Mouse (Mus musculus) G1E (cell line): ENCODE results near the gene Trip12. TPM values are rescaled to one million over a fixed set of nuclear protein-coding genes. Genes with fewer than 3 reads are reported as not detected.

Experiments used
- ATAC-seq: 2 replicates; pipeline ENCODE4 v1.8.0; 2016; ENCODE audit warnings: mild to moderate bottlenecking; ENCODE audit not compliant: insufficient number of reproducible peaks, poor library complexity, low FRiP score, severe bottlenecking; ENCODE audit errors: extremely low read depth
- DNase-seq: peaks from one replicate; pipeline ENCODE4 v3.0.0; 2012; ENCODE audit warnings: low spot score
- H3K27me3 ChIP-seq: 2 replicates; pipeline ENCODE4 v1.6.1; 2012; ENCODE audit warnings: mild to moderate bottlenecking, low read length, inconsistent platforms; ENCODE audit not compliant: insufficient read depth
- H3K36me3 ChIP-seq: replicated peaks from 2 replicates; pipeline ENCODE3; 2012; ENCODE audit warnings: mild to moderate bottlenecking, inconsistent platforms
- H3K4me1 ChIP-seq: 2 replicates; pipeline ENCODE4 v1.6.1; 2012; ENCODE audit warnings: low read depth, low read length, inconsistent platforms, mixed read lengths; ENCODE audit not compliant: insufficient read depth
- H3K4me3 ChIP-seq: 2 replicates; pipeline ENCODE4 v1.5.1; 2012; ENCODE audit warnings: low read depth, mild to moderate bottlenecking, inconsistent platforms, low read length, moderate library complexity, mixed read lengths
- H3K9me3 ChIP-seq: replicated peaks from 2 replicates; pipeline ENCODE4 v1.6.1; 2012; ENCODE audit warnings: inconsistent platforms
- CTCF ChIP-seq: IDR thresholded peaks from 2 replicates; pipeline ENCODE4 v1.5.1; 2012; ENCODE audit warnings: low read depth, low read length, inconsistent platforms, mixed read lengths
- GATA1 ChIP-seq: IDR thresholded peaks from 2 replicates; pipeline ENCODE4 v1.6.1; 2012; ENCODE audit warnings: borderline replicate concordance, low read length, inconsistent platforms, mixed read lengths
- GATA2 ChIP-seq: IDR thresholded peaks from 2 replicates; pipeline ENCODE4 v1.6.1; 2012; ENCODE audit warnings: low read depth, low read length, inconsistent platforms, borderline replicate concordance
- POLR2AphosphoS5 ChIP-seq: IDR thresholded peaks from 2 replicates; pipeline ENCODE4 v1.6.1; 2012; ENCODE audit warnings: low read depth, low read length, inconsistent platforms; ENCODE audit not compliant: insufficient replicate concordance
- TAL1 ChIP-seq: conservative IDR thresholded peaks from 2 replicates; pipeline ENCODE4 v1.6.1; 2012; ENCODE audit warnings: low read depth, low read length, inconsistent platforms, mixed read lengths
- polyA plus RNA-seq: library from polyadenylated mRNA; stranded (reverse); fragments of >175 nt; gene quantifications from 2 replicates; pipeline ENCODE4 v1.2.3, GENCODE M21; 2012
- total RNA-seq, 2 experiments: library from RNA; stranded (forward) in 1 of 2; stranded (reverse) in 1 of 2; fragments of 200-1000 nt in 1 of 2; fragments of >200 nt in 1 of 2; fragmentation: Nextera tagmentation in 1 of 2; gene quantifications; 2 replicates each; pipeline ENCODE4 v1.2.3; 2014 to 2017

Gene Trip12
- total and polyA plus RNA-seq, 3 experiments = 111 to 696 (median 620) TPM

GRCm38 (mm10) chr1:84791393-84791792 is 48.9 kb downstream of the Trip12 start:
- Histone ChIP-seq H3K27me3 (no peaks in the 10 kb centered on the region), H3K4me1 (peaks cover 26% of the 10 kb centered on the region), H3K9me3 (no peaks in the 10 kb centered on the region), H3K4me3 (no peak overlapping the region), H3K36me3 (peaks cover 80% of the 10 kb centered on the region)
- 0 out of 2 replicates have a peak, but pooled peaks have one; percentile 15 for ATAC-seq
- no peak for DNase-seq
- 0 out of 2 replicates have a peak, but pooled peaks have one; percentile 31 for TF ChIP-seq TAL1
- no peak for TF ChIP-seq GATA1
- TF ChIP-seq CTCF = no peak

GRCm38 (mm10) chr1:84780630-84781029 is 59.7 kb downstream of the Trip12 start:
- Histone ChIP-seq H3K27me3 (no peaks in the 10 kb centered on the region), H3K9me3 (no peaks in the 10 kb centered on the region), H3K4me1 (no peaks in the 10 kb centered on the region; the same call in 1 of the 2 replicates), H3K4me3 (no peak overlapping the region), H3K36me3 (peaks cover 81% of the 10 kb centered on the region)
- ATAC-seq (no peak), DNase-seq (no peak)
- TF ChIP-seq POLR2AphosphoS5 (no peak), TAL1 (no peak), CTCF (no peak), GATA1 (no peak), GATA2 (no peak)

GRCm38 (mm10) chr1:84777455-84777854 is 62.9 kb downstream of the Trip12 start:
- no peaks in the 10 kb centered on the region for H3K27me3 ChIP-seq
- no peak for ATAC-seq
- H3K4me3 ChIP-seq = no peak overlapping the region
- peaks cover 73% of the 10 kb centered on the region for H3K36me3 ChIP-seq
- no peak for TF ChIP-seq GATA1
- no peak for TF ChIP-seq CTCF
- no peak for TF ChIP-seq TAL1
- TF ChIP-seq GATA2 = no peak
- no peak for TF ChIP-seq POLR2AphosphoS5
- no peaks in the 10 kb centered on the region; the same call in 1 of the 2 replicates for H3K4me1 ChIP-seq
- H3K9me3 ChIP-seq = no peaks in the 10 kb centered on the region
- DNase-seq = no peak

GRCm38 (mm10) chr1:84758843-84759242 is 81.5 kb downstream of the Trip12 start:
- Histone ChIP-seq H3K4me1 (no peaks in the 10 kb centered on the region), H3K36me3 (peaks cover 85% of the 10 kb centered on the region), H3K9me3 (no peaks in the 10 kb centered on the region), H3K27me3 (no peaks in the 10 kb centered on the region), H3K4me3 (no peak overlapping the region)
- ATAC-seq = no peak
- no peak for DNase-seq
- TF ChIP-seq GATA1 (no peak), TAL1 (no peak), GATA2 (no peak), POLR2AphosphoS5 (no peak), CTCF (no peak)

- Histone ChIP-seq H3K36me3 (peaks cover 82% of the 10 kb centered on the region), H3K27me3 (no peaks in the 10 kb centered on the region), H3K9me3 (no peaks in the 10 kb centered on the region), H3K4me3 (no peak overlapping the region), H3K4me1 (peaks cover 8% of the 10 kb centered on the region)
- ATAC-seq (no peak), DNase-seq (no peak)
- TF ChIP-seq GATA1 (no peak), POLR2AphosphoS5 (no peak), GATA2 (no peak), TAL1 (no peak), CTCF (no peak)
Measured at GRCm38 (mm10) chr1:84742156-84742555, 98.2 kb downstream of the Trip12 start.

GRCm38 (mm10) chr1:84740080-84740479 is 100.2 kb downstream of the Trip12 start:
- peak; percentile 52 for ATAC-seq

More at GRCm38 (mm10) chr1:84740080-84740479, 100.2 kb downstream of the Trip12 start:
- DNase-seq = no peak
- no peak overlapping the region for H3K4me3 ChIP-seq
- H3K9me3 ChIP-seq = no peaks in the 10 kb centered on the region
- no peak for TF ChIP-seq GATA2
- no peak for TF ChIP-seq CTCF
- TF ChIP-seq TAL1 = 0 out of 2 replicates have a peak, but pooled peaks have one; percentile 22
- TF ChIP-seq GATA1 = no peak
- no peak for TF ChIP-seq POLR2AphosphoS5
- H3K27me3 ChIP-seq = no peaks in the 10 kb centered on the region
- H3K36me3 ChIP-seq = peaks cover 81% of the 10 kb centered on the region
- H3K4me1 ChIP-seq = peaks cover 8% of the 10 kb centered on the region
